Mouse (Mus musculus): ENCODE measurements around the gene Atp6v0b. TPM values are rescaled to one million over a fixed set of nuclear protein-coding genes. Genes with fewer than 3 reads are reported as not detected.

Gene Atp6v0b
- polyA plus RNA-seq, 2 experiments = 224 to 262 TPM

DNA sequence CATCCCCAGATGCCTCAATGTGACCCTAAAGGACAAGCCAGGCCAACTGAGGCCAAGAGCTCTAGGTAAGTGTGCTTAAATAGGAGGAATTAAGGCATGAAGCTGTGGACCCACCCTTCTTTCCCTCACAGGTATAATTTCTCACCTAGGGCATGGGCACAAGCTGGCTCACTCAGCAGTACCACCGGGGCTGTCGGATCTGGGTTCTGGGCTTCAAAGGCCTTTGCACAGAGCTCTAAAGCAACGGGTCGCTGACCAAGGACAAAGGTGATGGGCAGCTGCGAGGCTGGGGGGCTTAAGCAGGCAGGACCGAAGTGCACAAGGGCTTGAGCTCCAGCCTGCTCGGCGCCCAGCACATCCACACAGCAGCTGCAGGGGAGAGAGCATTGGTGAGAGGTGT, 3.6 kb upstream of the Atp6v0b start:
- Histone ChIP-seq H3K9ac (ENCODE audit: low read depth, low read length, severe bottlenecking) (no peak overlapping the region), H3K4me3 (replicated peaks; ENCODE audit: low read length) (peak overlapping the region; percentile 56; the same call in 1 of the 2 replicates), H3K9me3 (ENCODE audit: control insufficient read depth, low read length) (no peaks in the 10 kb centered on the region), H3K27ac (replicated peaks; ENCODE audit: low read depth, low read length) (no peak overlapping the region), H3K4me1 (ENCODE audit: control insufficient read depth, insufficient read depth, low read length) (peaks cover 13% of the 10 kb centered on the region), H3K36me3 (ENCODE audit: control insufficient read depth, insufficient read depth, low read length) (peaks cover 30% of the 10 kb centered on the region), H3K27me3 (ENCODE audit: control insufficient read depth, insufficient read depth, low read length) (no peaks in the 10 kb centered on the region), H3K4me2 (replicated peaks; ENCODE audit: low read depth, low read length, severe bottlenecking) (peak overlapping the region; percentile 64; the same call in 1 of the 2 replicates)
- DNase-seq (ENCODE audit: low spot score) (no peak), ATAC-seq (ENCODE audit: low FRiP score, low read depth) (no peak)
- 85% methylated on average over 8 of the region's 8 CpGs for WGBS
- no peak for TF ChIP-seq POLR2A (IDR thresholded peaks at IDR 0.05; ENCODE audit: borderline replicate concordance, extremely low read depth, insufficient read depth, insufficient read length)

DNA sequence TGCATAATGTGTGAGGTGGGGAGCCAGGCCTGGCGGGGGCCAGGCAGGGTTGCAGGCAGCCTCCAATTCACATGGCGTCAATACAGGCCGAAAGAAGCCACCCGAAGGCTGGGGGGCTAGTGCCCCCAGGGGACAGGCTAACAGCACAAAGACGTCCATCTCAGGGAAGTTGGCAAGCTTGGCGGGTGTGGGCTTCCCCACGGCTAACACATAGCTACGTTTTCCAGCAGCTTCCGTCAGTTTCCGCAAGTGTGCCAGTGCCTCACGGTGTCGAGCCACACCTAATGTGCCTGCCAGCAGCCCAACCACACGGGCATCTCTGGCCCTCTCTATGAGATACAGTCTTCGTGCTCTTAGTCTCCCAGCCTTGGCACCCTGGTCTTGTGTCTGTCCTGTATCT, 2.9 kb upstream of the Atp6v0b start:
- no peak overlapping the region for H3K4me3 ChIP-seq (replicated peaks; ENCODE audit: low read length)
- no peaks in the 10 kb centered on the region for H3K9me3 ChIP-seq (ENCODE audit: control insufficient read depth, low read length)
- no peaks in the 10 kb centered on the region for H3K27me3 ChIP-seq (ENCODE audit: control insufficient read depth, insufficient read depth, low read length)
- no peak for DNase-seq (ENCODE audit: low spot score)
- H3K9ac ChIP-seq (ENCODE audit: low read depth, low read length, severe bottlenecking) = no peak overlapping the region
- no peak for ATAC-seq (ENCODE audit: low FRiP score, low read depth)
- no peak overlapping the region for H3K4me2 ChIP-seq (replicated peaks; ENCODE audit: low read depth, low read length, severe bottlenecking)
- peaks cover 32% of the 10 kb centered on the region for H3K36me3 ChIP-seq (ENCODE audit: control insufficient read depth, insufficient read depth, low read length)
- TF ChIP-seq POLR2A (IDR thresholded peaks at IDR 0.05; ENCODE audit: borderline replicate concordance, extremely low read depth, insufficient read depth, insufficient read length) = no peak
- WGBS = 89% methylated on average over 14 of the region's 14 CpGs
- H3K27ac ChIP-seq (replicated peaks; ENCODE audit: low read depth, low read length) = no peak overlapping the region
- H3K4me1 ChIP-seq (ENCODE audit: control insufficient read depth, insufficient read depth, low read length) = peaks cover 13% of the 10 kb centered on the region

DNA sequence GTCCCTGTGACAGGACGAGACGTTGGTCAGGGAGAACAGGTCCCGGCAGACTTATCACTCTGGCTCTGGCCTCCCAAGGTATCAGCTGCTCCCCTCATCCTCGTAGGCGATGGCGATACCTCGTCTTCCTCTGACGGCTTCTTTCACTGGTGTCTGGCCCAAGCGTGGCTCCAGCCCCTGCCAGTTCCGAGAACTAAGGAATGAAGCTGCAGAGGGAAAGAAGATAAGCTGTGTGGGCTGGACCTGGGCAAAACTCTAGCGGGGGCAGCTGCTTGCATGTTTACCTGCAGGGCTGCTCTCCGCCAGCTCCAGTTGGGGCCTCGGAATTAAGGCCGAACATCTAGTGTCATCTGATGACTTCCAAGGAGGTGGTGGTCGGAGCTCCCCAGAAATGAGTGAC, 2.3 kb upstream of the Atp6v0b start:
- H3K4me1 ChIP-seq (ENCODE audit: control insufficient read depth, insufficient read depth, low read length) = peaks cover 13% of the 10 kb centered on the region
- no peaks in the 10 kb centered on the region for H3K27me3 ChIP-seq (ENCODE audit: control insufficient read depth, insufficient read depth, low read length)
- H3K36me3 ChIP-seq (ENCODE audit: control insufficient read depth, insufficient read depth, low read length) = peaks cover 34% of the 10 kb centered on the region
- no peaks in the 10 kb centered on the region for H3K9me3 ChIP-seq (ENCODE audit: control insufficient read depth, low read length)
- H3K4me2 ChIP-seq (replicated peaks; ENCODE audit: low read depth, low read length, severe bottlenecking) = no peak overlapping the region
- no peak for ATAC-seq (ENCODE audit: low FRiP score, low read depth)
- H3K27ac ChIP-seq (replicated peaks; ENCODE audit: low read depth, low read length) = no peak overlapping the region
- H3K4me3 ChIP-seq (replicated peaks; ENCODE audit: low read length) = no peak overlapping the region
- 92% methylated on average over 15 of the region's 15 CpGs for WGBS
- TF ChIP-seq POLR2A (IDR thresholded peaks at IDR 0.05; ENCODE audit: borderline replicate concordance, extremely low read depth, insufficient read depth, insufficient read length) = no peak
- no peak for DNase-seq (ENCODE audit: low spot score)
- no peak overlapping the region for H3K9ac ChIP-seq (ENCODE audit: low read depth, low read length, severe bottlenecking)

DNA sequence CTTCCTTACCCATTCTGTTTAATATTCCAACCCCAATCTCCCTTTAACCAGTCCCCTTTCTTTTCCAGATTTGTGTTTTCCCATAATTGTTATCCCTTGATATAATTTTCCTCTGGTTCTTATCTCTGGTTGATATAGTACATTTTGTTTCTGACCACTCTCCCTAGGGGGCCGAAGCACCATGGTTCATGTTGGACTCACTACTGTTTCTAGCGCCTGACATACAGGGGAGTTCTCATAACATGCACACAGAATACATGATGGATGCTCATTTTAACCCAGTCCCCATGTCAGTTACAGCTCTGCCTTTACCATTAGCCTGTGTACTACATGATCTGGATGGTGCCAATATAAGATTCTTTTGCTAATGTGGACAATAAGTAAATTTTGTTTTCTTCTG, 787 bp upstream of the Atp6v0b start:
- WGBS = 78% methylated on average over 2 of the region's 2 CpGs
- no peak overlapping the region for H3K4me2 ChIP-seq (replicated peaks; ENCODE audit: low read depth, low read length, severe bottlenecking)
- H3K9ac ChIP-seq (ENCODE audit: low read depth, low read length, severe bottlenecking) = no peak overlapping the region
- no peaks in the 10 kb centered on the region for H3K9me3 ChIP-seq (ENCODE audit: control insufficient read depth, low read length)
- no peak for ATAC-seq (ENCODE audit: low FRiP score, low read depth)
- DNase-seq (ENCODE audit: low spot score) = no peak
- H3K4me1 ChIP-seq (ENCODE audit: control insufficient read depth, insufficient read depth, low read length) = peaks cover 13% of the 10 kb centered on the region
- H3K4me3 ChIP-seq (replicated peaks; ENCODE audit: low read length) = no peak overlapping the region
- H3K36me3 ChIP-seq (ENCODE audit: control insufficient read depth, insufficient read depth, low read length) = peaks cover 33% of the 10 kb centered on the region
- no peak overlapping the region for H3K27ac ChIP-seq (replicated peaks; ENCODE audit: low read depth, low read length)
- no peaks in the 10 kb centered on the region for H3K27me3 ChIP-seq (ENCODE audit: control insufficient read depth, insufficient read depth, low read length)
- TF ChIP-seq POLR2A (IDR thresholded peaks at IDR 0.05; ENCODE audit: borderline replicate concordance, extremely low read depth, insufficient read depth, insufficient read length) = no peak

DNA sequence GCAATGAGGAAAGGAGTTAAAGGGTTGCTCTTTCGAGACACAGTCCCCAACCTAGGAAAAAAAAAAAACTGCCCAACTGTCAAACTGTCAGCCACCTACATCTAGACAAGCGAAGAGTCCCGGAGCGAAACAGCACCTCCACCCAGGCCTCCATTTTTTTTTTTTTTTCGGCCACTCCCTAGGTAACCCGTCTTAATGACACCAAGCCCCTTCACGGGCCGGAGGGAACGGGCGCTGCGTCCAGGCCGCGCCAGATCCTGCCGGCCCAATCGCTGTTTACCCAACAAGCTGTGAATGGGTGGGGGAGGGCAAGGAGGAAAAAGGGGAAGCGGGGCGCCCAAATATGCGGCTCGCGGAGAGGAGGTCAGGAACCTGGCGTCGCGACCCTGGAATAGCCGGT, 489 bp downstream of the Atp6v0b start:
- WGBS = 3% methylated on average over 24 of the region's 24 CpGs
- no peak for ATAC-seq (ENCODE audit: low FRiP score, low read depth)
- Histone ChIP-seq H3K27me3 (ENCODE audit: control insufficient read depth, insufficient read depth, low read length) (no peaks in the 10 kb centered on the region), H3K4me2 (replicated peaks; ENCODE audit: low read depth, low read length, severe bottlenecking) (peak overlapping the region; percentile 93), H3K9me3 (ENCODE audit: control insufficient read depth, low read length) (no peaks in the 10 kb centered on the region), H3K4me3 (replicated peaks; ENCODE audit: low read length) (peak overlapping the region; percentile 94), H3K36me3 (ENCODE audit: control insufficient read depth, insufficient read depth, low read length) (peaks cover 33% of the 10 kb centered on the region), H3K4me1 (ENCODE audit: control insufficient read depth, insufficient read depth, low read length) (peaks cover 20% of the 10 kb centered on the region), H3K27ac (replicated peaks; ENCODE audit: low read depth, low read length) (no peak overlapping the region), H3K9ac (ENCODE audit: low read depth, low read length, severe bottlenecking) (peak overlapping the region; percentile 67)
- DNase-seq (ENCODE audit: low spot score) = no peak
- TF ChIP-seq POLR2A (IDR thresholded peaks at IDR 0.05; ENCODE audit: borderline replicate concordance, extremely low read depth, insufficient read depth, insufficient read length) = no peak

DNA sequence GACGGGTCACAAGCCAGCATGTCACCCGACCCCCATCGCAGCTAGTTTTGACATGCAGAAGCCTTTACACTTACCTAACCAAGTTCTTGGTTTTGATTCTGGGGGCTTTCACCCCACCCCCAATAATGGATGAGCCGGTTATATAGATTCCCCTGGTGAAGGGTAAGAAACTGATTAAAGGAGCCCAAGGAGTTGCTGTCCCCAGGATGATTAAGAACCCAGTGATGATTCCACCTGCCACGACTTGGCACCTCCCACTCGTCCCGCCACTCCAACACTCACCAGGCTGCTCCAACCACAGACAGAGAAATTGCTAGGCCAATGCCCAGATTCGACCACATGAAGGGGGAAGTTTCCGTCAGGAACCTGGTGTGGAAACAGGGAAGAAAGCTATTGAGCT, 1.1 kb downstream of the Atp6v0b start:
- H3K9ac ChIP-seq (ENCODE audit: low read depth, low read length, severe bottlenecking) = peak overlapping the region; percentile 67; the same call in 1 of the 2 replicates

More for the DNA sequence above, 1.1 kb downstream of the Atp6v0b start:
- no peak overlapping the region for H3K27ac ChIP-seq (replicated peaks; ENCODE audit: low read depth, low read length)
- ATAC-seq (ENCODE audit: low FRiP score, low read depth) = no peak
- TF ChIP-seq POLR2A (IDR thresholded peaks at IDR 0.05; ENCODE audit: borderline replicate concordance, extremely low read depth, insufficient read depth, insufficient read length) = no peak
- H3K27me3 ChIP-seq (ENCODE audit: control insufficient read depth, insufficient read depth, low read length) = no peaks in the 10 kb centered on the region
- peaks cover 17% of the 10 kb centered on the region for H3K4me1 ChIP-seq (ENCODE audit: control insufficient read depth, insufficient read depth, low read length)
- peaks cover 37% of the 10 kb centered on the region for H3K36me3 ChIP-seq (ENCODE audit: control insufficient read depth, insufficient read depth, low read length)
- no peaks in the 10 kb centered on the region for H3K9me3 ChIP-seq (ENCODE audit: control insufficient read depth, low read length)
- DNase-seq (ENCODE audit: low spot score) = no peak
- peak overlapping the region; percentile 93 for H3K4me2 ChIP-seq (replicated peaks; ENCODE audit: low read depth, low read length, severe bottlenecking)
- WGBS = 80% methylated on average over 9 of the region's 9 CpGs
- H3K4me3 ChIP-seq (replicated peaks; ENCODE audit: low read length) = peak overlapping the region; percentile 94

All from limb, embryonic 14.5 days (tissue).